Mouse (Mus musculus) liver, embryonic 16.5 days (tissue): Measurements from ENCODE around the gene Tcl1b1. TPM values are rescaled to one million over a fixed set of nuclear protein-coding genes. Genes with fewer than 3 reads are reported as not detected.
"Not testable (repeated sequence)": the region's sequence is repeated elsewhere in the genome, so short reads cannot be mapped to it uniquely, and the experiment has no call there.

Experiments
- ATAC-seq: fragments of 200-750 bp; cut with Nextera tagmentation; 2 replicates; pipeline ENCODE4 v1.8.0; 2017; ENCODE audit warnings: low read depth, mild to moderate bottlenecking, moderate number of reproducible peaks, moderate library complexity
- H3K27ac ChIP-seq: fragments of 300-500 bp; sonication (generic); 2 replicates; pipeline ENCODE4 v1.5.1; 2014; ENCODE audit warnings: mild to moderate bottlenecking, low read length
- H3K27me3 ChIP-seq: fragments of 300-500 bp; sonication (generic); 2 replicates; pipeline ENCODE4 v1.6.1; 2014; ENCODE audit warnings: low read depth, low read length, mixed read lengths; ENCODE audit not compliant: control insufficient read depth, insufficient read depth
- H3K36me3 ChIP-seq: fragments of 300-500 bp; sonication (generic); 2 replicates; pipeline ENCODE4 v1.6.1; 2014; ENCODE audit warnings: mild to moderate bottlenecking; ENCODE audit not compliant: control insufficient read depth, insufficient read depth
- H3K4me1 ChIP-seq: fragments of 300-500 bp; sonication (generic); 2 replicates; pipeline ENCODE4 v1.6.1; 2014; ENCODE audit warnings: low read depth, low read length, mixed read lengths; ENCODE audit not compliant: control insufficient read depth
- H3K4me2 ChIP-seq: fragments of 300-500 bp; sonication (generic); 2 replicates; pipeline ENCODE4 v1.6.1; 2014; ENCODE audit warnings: low read depth, low read length, mixed read lengths
- H3K4me3 ChIP-seq: fragments of 300-500 bp; sonication (generic); 2 replicates; pipeline ENCODE4 v1.5.1; 2014; ENCODE audit warnings: low read depth, mild to moderate bottlenecking, low read length
- H3K9ac ChIP-seq: fragments of 300-500 bp; sonication (generic); 2 replicates; pipeline ENCODE4 v1.6.1; 2014; ENCODE audit warnings: low read depth, low read length
- H3K9me3 ChIP-seq: fragments of 300-500 bp; sonication (generic); replicated peaks from 2 replicates; pipeline ENCODE4 v1.6.1; 2016; ENCODE audit warnings: low read length; ENCODE audit not compliant: control insufficient read depth
- WGBS: fragments of 180-500 bp; shearing (Covaris S2); extraction: QIAGEN DNeasy Blood & Tissue Kit; methylation state at CpG from one replicate; pipeline ENCODE4 v1.1.7; 2014; ENCODE audit not compliant: insufficient replicate concordance; 5-methylcytosine and 5-hydroxymethylcytosine counted together
- polyA plus RNA-seq: library from polyadenylated mRNA; unstranded; fragments of >200 nt; fragmentation: Nextera tagmentation; extraction: Ambion mirVana; gene quantifications from 2 replicates; pipeline ENCODE4 v1.2.1, GENCODE M21; 2015

The Tcl1b1 gene
- polyA plus RNA-seq, 1 experiment from 2014 or later: not detected

- not testable (repeated sequence) for H3K9me3 ChIP-seq, H3K27me3 ChIP-seq, H3K27ac ChIP-seq, ATAC-seq, H3K9ac ChIP-seq, H3K4me1 ChIP-seq, H3K4me3 ChIP-seq, H3K36me3 ChIP-seq, H3K4me2 ChIP-seq
- 23% methylated on average over 4 of the region's 4 CpGs for WGBS
Observed at GRCm38 (mm10) chr12:105134826-105135225, 24.7 kb upstream of the Tcl1b1 start.

GRCm38 (mm10) chr12:105137729-105138128, 21.8 kb upstream of the Tcl1b1 start:
- ATAC-seq, H3K4me2 ChIP-seq, H3K9me3 ChIP-seq, H3K27me3 ChIP-seq, H3K27ac ChIP-seq, H3K4me3 ChIP-seq, H3K4me1 ChIP-seq, H3K36me3 ChIP-seq, H3K9ac ChIP-seq: not testable (repeated sequence)
- 54% methylated on average over 1 of the region's 1 CpGs for WGBS

- Histone ChIP-seq H3K4me2 (no peak overlapping the region), H3K9me3 (no peaks in the 10 kb centered on the region), H3K4me1 (no peaks in the 10 kb centered on the region), H3K9ac (no peak overlapping the region), H3K4me3 (no peak overlapping the region), H3K27me3 (no peaks in the 10 kb centered on the region), H3K36me3 (no peaks in the 10 kb centered on the region), H3K27ac (no peak overlapping the region)
- ATAC-seq: no peak
- WGBS: 62% methylated on average over 3 of the region's 3 CpGs
Observed at GRCm38 (mm10) chr12:105143096-105143495, 16.4 kb upstream of the Tcl1b1 start.

GRCm38 (mm10) chr12:105144928-105145327, 14.6 kb upstream of the Tcl1b1 start:
- not testable (repeated sequence) for H3K9me3 ChIP-seq, H3K27me3 ChIP-seq, H3K4me3 ChIP-seq, H3K27ac ChIP-seq, H3K4me2 ChIP-seq, H3K4me1 ChIP-seq, H3K36me3 ChIP-seq, ATAC-seq, H3K9ac ChIP-seq
- 10% methylated on average over 1 of the region's 1 CpGs for WGBS

- Histone ChIP-seq H3K4me3 (no peak within 1 kb of the TSS), H3K9ac (no peak within 1 kb of the TSS), H3K9me3 (no peaks in the 10 kb centered on the region), H3K27ac (no peak within 1 kb of the TSS), H3K4me2 (no peak within 1 kb of the TSS), H3K4me1 (no peaks in the 10 kb centered on the region), H3K36me3 (no peaks in the 10 kb centered on the region), H3K27me3 (no peaks in the 10 kb centered on the region)
- whole genome bisulfite sequencing: 39% methylated on average over 3 of the region's 3 CpGs
- no peak for ATAC-seq
Observed at GRCm38 (mm10) chr12:105145714-105146113, 13.8 kb upstream of the Tcl1b1 start, which contains the start of gene Tcl1b2. Gene Tcl1b2 (plus strand): TSS chr12:105146014.

- WGBS: 52% methylated on average over 4 of the region's 4 CpGs
- ATAC-seq, H3K4me1 ChIP-seq, H3K9me3 ChIP-seq, H3K27me3 ChIP-seq, H3K27ac ChIP-seq, H3K36me3 ChIP-seq, H3K4me3 ChIP-seq, H3K4me2 ChIP-seq, H3K9ac ChIP-seq: not testable (repeated sequence)
Observed at GRCm38 (mm10) chr12:105155286-105155685, 4.2 kb upstream of the Tcl1b1 start.

- no peaks in the 10 kb centered on the region for H3K27me3 ChIP-seq
- H3K27ac ChIP-seq: no peak overlapping the region
- H3K4me3 ChIP-seq: no peak overlapping the region
- H3K9ac ChIP-seq: no peak overlapping the region
- H3K4me2 ChIP-seq: no peak overlapping the region
- WGBS: 31% methylated on average over 6 of the region's 6 CpGs
- no peaks in the 10 kb centered on the region for H3K9me3 ChIP-seq
- H3K36me3 ChIP-seq: no peaks in the 10 kb centered on the region
- ATAC-seq: no peak
- no peaks in the 10 kb centered on the region for H3K4me1 ChIP-seq
Observed at GRCm38 (mm10) chr12:105158842-105159241, 648 bp upstream of the Tcl1b1 start.

GRCm38 (mm10) chr12:105166734-105167133, 7.2 kb downstream of the Tcl1b1 start:
- Histone ChIP-seq H3K9ac (no peak overlapping the region), H3K36me3 (no peaks in the 10 kb centered on the region), H3K4me2 (no peak overlapping the region), H3K27ac (no peak overlapping the region), H3K4me3 (no peak overlapping the region), H3K9me3 (no peaks in the 10 kb centered on the region), H3K4me1 (no peaks in the 10 kb centered on the region), H3K27me3 (no peaks in the 10 kb centered on the region)
- no peak for ATAC-seq
- WGBS: 26% methylated on average over 3 of the region's 3 CpGs

GRCm38 (mm10) chr12:105173366-105173765, 13.9 kb downstream of the Tcl1b1 start:
- Histone ChIP-seq H3K4me2 (no peak overlapping the region), H3K4me3 (no peak overlapping the region), H3K36me3 (no peaks in the 10 kb centered on the region), H3K4me1 (no peaks in the 10 kb centered on the region), H3K27ac (no peak overlapping the region), H3K9me3 (no peaks in the 10 kb centered on the region), H3K9ac (no peak overlapping the region), H3K27me3 (no peaks in the 10 kb centered on the region)
- 46% methylated on average over 2 of the region's 2 CpGs for WGBS
- no peak for ATAC-seq

- 6% methylated on average over 2 of the region's 2 CpGs for WGBS
- H3K4me2 ChIP-seq, H3K4me1 ChIP-seq, H3K9me3 ChIP-seq, ATAC-seq, H3K9ac ChIP-seq, H3K36me3 ChIP-seq, H3K27ac ChIP-seq, H3K4me3 ChIP-seq, H3K27me3 ChIP-seq: not testable (repeated sequence)
Observed at GRCm38 (mm10) chr12:105174318-105174717, 14.8 kb downstream of the Tcl1b1 start.
